Mouse (Mus musculus): ENCODE results near the gene Wdr25.

GRCm38 (mm10) chr12:109068738-109069137 is 175.3 kb downstream of the Wdr25 start:
- no peak for TF ChIP-seq GATA1 (IDR thresholded peaks at IDR 0.05; ENCODE audit: borderline replicate concordance, low read length)
- no peak for TF ChIP-seq FLI1 (IDR thresholded peaks at IDR 0.05; ENCODE audit: low read length)
